Mouse (Mus musculus): Measurements from ENCODE around the gene Tmtc2.
A peak's percentile ranks its signal among the peaks of the same experiment; 100 is the strongest.

- TF ChIP-seq CTCF (IDR thresholded peaks at IDR 0.05; ENCODE audit: low read depth) (peak; percentile 56), EP300 (optimal IDR thresholded peaks at IDR 0.05) (no peak)
Observed at GRCm38 (mm10) chr10:105373265-105373664, 201.0 kb downstream of the Tmtc2 start.

Measured in stomach, postnatal 0 days (tissue).